Mouse (Mus musculus): ENCODE data around the gene Timeless. TPM values are rescaled to one million over a fixed set of nuclear protein-coding genes. Genes with fewer than 3 reads are reported as not detected.

Timeless gene
- polyA plus RNA-seq, 1 experiment from 2014 or later = 9.6 TPM

DNA sequence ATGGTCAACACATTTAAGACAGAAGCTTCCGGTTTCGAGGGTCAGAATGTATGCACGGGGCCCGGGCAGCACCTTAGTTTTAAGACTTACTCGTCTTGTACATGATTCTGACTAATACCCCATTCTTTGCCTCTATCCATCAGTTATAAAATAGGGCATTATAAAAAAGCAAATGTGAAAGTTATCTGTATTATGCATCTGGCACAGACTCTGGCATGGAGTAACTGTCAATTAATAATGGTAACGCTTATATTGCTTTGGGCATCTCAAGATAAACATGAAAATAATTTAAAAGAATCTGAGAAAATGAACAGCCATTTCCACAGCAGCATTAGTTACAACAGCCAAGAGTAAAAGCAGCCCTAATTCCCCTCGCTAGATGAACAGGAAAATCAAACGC, 3.9 kb upstream of the Timeless start:
- Histone ChIP-seq H3K36me3 (ENCODE audit: inconsistent target) (no peaks in the 10 kb centered on the region), H3K4me3 (ENCODE audit: inconsistent target) (no peak overlapping the region), H3K27ac (no peak overlapping the region), H3K79me2 (ENCODE audit: inconsistent target) (no peaks in the 10 kb centered on the region)
- WGBS (ENCODE audit: missing documents) = 92% methylated on average over 8 of the region's 8 CpGs

GRCm38 (mm10) chr10:128230582-128230981, 1.3 kb upstream of the Timeless start:
- 32% methylated on average over 12 of the region's 12 CpGs for WGBS (ENCODE audit: missing documents)
- H3K4me3 ChIP-seq (ENCODE audit: inconsistent target) = no peak overlapping the region
- H3K79me2 ChIP-seq (ENCODE audit: inconsistent target) = peaks cover 12% of the 10 kb centered on the region; the same call in 1 of the 2 replicates
- H3K36me3 ChIP-seq (ENCODE audit: inconsistent target) = no peaks in the 10 kb centered on the region
- H3K27ac ChIP-seq = peak overlapping the region; percentile 80; the same call in 1 of the 2 replicates

DNA sequence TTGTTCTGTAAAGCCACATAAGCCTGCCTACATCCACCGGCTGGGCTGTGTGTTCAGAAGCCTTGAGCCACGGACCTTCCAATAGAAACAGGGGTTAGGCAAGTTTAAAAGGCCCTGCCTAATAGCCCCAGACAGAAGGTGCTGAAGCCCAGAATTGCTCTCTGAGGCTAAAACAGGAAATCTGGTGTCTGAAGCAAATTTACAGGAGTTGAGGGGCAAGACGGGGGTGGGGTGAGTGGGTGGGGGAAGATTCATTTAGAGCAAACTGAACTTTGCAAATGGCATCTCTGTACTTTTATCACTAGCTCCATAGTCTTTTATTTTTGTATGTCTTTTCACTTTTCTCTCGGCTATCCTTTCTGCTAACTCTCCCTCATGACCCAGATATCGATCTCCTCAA, 719 bp upstream of the Timeless start:
- 5% methylated on average over 5 of the region's 5 CpGs for WGBS (ENCODE audit: missing documents)
- Histone ChIP-seq H3K36me3 (ENCODE audit: inconsistent target) (no peaks in the 10 kb centered on the region), H3K79me2 (ENCODE audit: inconsistent target) (peaks cover 18% of the 10 kb centered on the region; the same call in 1 of the 2 replicates), H3K4me3 (ENCODE audit: inconsistent target) (peak overlapping the region; percentile 81), H3K27ac (peak overlapping the region; percentile 80)

DNA sequence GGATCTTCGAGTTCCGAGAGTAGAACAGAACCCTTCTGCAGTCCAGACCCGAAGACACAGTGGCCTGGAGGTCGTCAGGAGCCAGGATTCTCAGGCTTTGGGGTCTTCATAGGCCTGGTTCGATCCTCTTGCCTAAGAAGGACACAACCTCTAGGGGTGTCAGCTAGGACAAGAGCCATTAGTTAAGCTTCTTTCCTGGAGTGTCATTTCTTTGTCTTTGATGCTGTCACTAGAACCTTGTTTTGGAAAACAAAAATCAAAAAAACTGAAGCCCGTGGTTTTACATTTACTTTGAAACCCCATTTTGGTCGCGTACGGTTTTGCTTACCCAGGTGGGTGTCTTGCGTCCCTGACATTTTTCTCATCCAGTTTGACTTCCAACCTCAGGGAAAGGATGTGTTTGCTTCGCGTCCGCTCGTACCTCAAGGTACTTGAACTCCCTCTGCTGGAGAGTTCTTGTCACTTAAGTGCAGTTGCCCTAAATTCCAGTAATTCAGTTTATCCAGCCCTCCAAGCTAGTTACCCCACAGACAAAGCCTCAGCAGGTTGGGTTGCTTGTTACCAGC, 638 bp downstream of the Timeless start:
- H3K4me3 ChIP-seq (ENCODE audit: inconsistent target) = peak overlapping the region; percentile 81
- WGBS (ENCODE audit: missing documents) = 3% methylated on average over 14 of the region's 14 CpGs
- peaks cover 18% of the 10 kb centered on the region; the same call in 1 of the 2 replicates for H3K79me2 ChIP-seq (ENCODE audit: inconsistent target)
- H3K36me3 ChIP-seq (ENCODE audit: inconsistent target) = no peaks in the 10 kb centered on the region
- H3K27ac ChIP-seq = peak overlapping the region; percentile 85

GRCm38 (mm10) chr10:128236321-128236720, 4.5 kb downstream of the Timeless start:
- Histone ChIP-seq H3K4me3 (ENCODE audit: inconsistent target) (no peak overlapping the region), H3K27ac (no peak overlapping the region), H3K79me2 (ENCODE audit: inconsistent target) (peaks cover 18% of the 10 kb centered on the region; the same call in 1 of the 2 replicates), H3K36me3 (ENCODE audit: inconsistent target) (peaks cover 7% of the 10 kb centered on the region; the same call in 1 of the 2 replicates)
- 83% methylated on average over 4 of the region's 4 CpGs for WGBS (ENCODE audit: missing documents)

DNA sequence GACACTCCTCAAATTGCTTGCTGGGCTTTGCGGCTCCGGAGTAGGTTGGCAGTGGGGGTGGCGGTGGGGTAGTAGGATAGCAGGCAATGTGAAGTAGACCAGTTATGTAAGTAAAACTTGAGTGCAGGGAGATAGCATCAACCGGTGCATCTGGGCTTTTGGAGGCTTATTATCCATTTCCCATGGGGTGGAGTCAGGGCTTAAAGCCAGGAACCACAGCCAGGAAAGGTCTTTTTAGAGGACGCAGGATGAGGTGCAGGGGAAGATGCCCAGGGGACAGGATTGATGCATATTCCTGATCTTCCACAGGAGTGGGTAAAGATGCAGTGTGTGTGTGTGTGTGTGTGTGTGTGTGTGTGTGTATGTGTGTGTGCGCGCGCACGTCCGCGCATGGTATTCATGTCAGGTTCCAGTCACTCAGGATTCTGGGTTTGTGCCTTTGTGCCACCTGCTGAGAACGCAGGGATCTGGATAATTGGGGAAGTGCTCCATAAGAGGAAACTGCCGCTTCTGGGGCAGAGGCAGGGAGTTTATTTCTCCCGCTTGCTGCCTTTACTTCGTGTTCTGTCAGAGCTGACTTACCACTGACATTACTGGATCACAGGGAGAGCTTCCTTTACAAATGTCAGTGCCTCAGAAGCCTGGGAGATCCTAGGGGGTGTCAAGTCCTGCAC, 6.1 kb downstream of the Timeless start:
- no peak overlapping the region for H3K4me3 ChIP-seq (ENCODE audit: inconsistent target)
- WGBS (ENCODE audit: missing documents) = 67% methylated on average over 15 of the region's 15 CpGs
- H3K36me3 ChIP-seq (ENCODE audit: inconsistent target) = peaks cover 8% of the 10 kb centered on the region; the same call in 1 of the 2 replicates
- H3K79me2 ChIP-seq (ENCODE audit: inconsistent target) = peaks cover 18% of the 10 kb centered on the region; the same call in 1 of the 2 replicates
- H3K27ac ChIP-seq = peak overlapping the region; percentile 41

DNA sequence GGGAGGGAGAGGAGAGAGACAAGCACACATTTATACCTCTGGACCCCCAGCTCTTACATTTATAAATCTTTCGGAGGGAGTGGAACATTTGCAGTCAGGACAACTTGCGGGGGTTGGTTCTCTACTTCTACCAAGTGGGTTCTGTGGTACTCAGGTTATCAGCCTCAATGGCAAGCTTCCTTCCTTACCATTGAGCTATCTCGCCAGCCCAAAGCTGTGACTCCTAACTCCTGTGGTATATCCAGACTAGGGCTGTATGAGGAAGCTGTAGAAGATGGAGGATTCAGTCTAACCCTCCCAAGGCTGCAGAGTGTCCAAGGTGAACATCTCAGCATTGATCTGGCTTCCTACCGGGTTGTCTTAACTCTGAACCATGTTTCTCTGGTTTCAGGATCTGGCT, 7.3 kb downstream of the Timeless start:
- peaks cover 13% of the 10 kb centered on the region; the same call in 1 of the 2 replicates for H3K36me3 ChIP-seq (ENCODE audit: inconsistent target)
- WGBS (ENCODE audit: missing documents) = 98% methylated on average over 4 of the region's 4 CpGs
- no peak overlapping the region for H3K27ac ChIP-seq
- peaks cover 17% of the 10 kb centered on the region; the same call in 1 of the 2 replicates for H3K79me2 ChIP-seq (ENCODE audit: inconsistent target)
- H3K4me3 ChIP-seq (ENCODE audit: inconsistent target) = no peak overlapping the region

- Histone ChIP-seq H3K4me3 (ENCODE audit: inconsistent target) (no peak overlapping the region), H3K79me2 (ENCODE audit: inconsistent target) (peaks cover 8% of the 10 kb centered on the region; the same call in 1 of the 2 replicates), H3K36me3 (ENCODE audit: inconsistent target) (peaks cover 13% of the 10 kb centered on the region; the same call in 1 of the 2 replicates), H3K27ac (no peak overlapping the region)
- WGBS (ENCODE audit: missing documents) = 97% methylated on average over 18 of the region's 18 CpGs
Observed at GRCm38 (mm10) chr10:128240131-128240530, 8.3 kb downstream of the Timeless start.

- no peak overlapping the region for H3K27ac ChIP-seq
- H3K4me3 ChIP-seq (ENCODE audit: inconsistent target) = no peak overlapping the region
- WGBS (ENCODE audit: missing documents) = 99% methylated on average over 8 of the region's 8 CpGs
- H3K79me2 ChIP-seq (ENCODE audit: inconsistent target) = no peaks in the 10 kb centered on the region
- H3K36me3 ChIP-seq (ENCODE audit: inconsistent target) = peaks cover 33% of the 10 kb centered on the region; the same call in 1 of the 2 replicates
Observed at GRCm38 (mm10) chr10:128243252-128243651, 11.4 kb downstream of the Timeless start.

DNA sequence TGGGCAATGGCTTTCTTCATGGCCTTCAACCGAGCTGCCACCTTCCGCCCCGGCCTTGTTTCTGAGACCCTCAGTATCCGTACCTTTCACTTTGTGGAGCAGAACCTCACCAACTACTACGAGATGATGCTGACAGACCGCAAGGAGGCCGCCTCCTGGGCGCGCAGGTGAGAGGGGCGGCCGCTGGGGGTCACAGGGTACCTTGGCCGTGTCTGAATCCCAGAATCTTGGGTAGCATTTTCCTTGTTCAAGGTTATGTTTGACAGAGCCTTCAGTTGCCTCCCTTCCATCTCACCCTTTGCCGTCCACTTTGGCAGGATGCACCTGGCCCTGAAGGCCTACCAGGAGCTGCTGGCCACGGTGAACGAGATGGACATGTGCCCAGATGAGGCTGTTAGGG, 12.3 kb downstream of the Timeless start:
- H3K27ac ChIP-seq = no peak overlapping the region
- WGBS (ENCODE audit: missing documents) = 94% methylated on average over 15 of the region's 15 CpGs
- no peaks in the 10 kb centered on the region for H3K79me2 ChIP-seq (ENCODE audit: inconsistent target)
- H3K36me3 ChIP-seq (ENCODE audit: inconsistent target) = peaks cover 34% of the 10 kb centered on the region; the same call in 1 of the 2 replicates
- no peak overlapping the region for H3K4me3 ChIP-seq (ENCODE audit: inconsistent target)

- Histone ChIP-seq H3K4me3 (ENCODE audit: inconsistent target) (no peak overlapping the region), H3K27ac (no peak overlapping the region), H3K79me2 (ENCODE audit: inconsistent target) (no peaks in the 10 kb centered on the region), H3K36me3 (ENCODE audit: inconsistent target) (peaks cover 46% of the 10 kb centered on the region; the same call in 1 of the 2 replicates)
- 96% methylated on average over 17 of the region's 17 CpGs for WGBS (ENCODE audit: missing documents)
Observed at GRCm38 (mm10) chr10:128247020-128247732, 15.3 kb downstream of the Timeless start.

GRCm38 (mm10) chr10:128250565-128250964, 18.7 kb downstream of the Timeless start:
- H3K79me2 ChIP-seq (ENCODE audit: inconsistent target) = no peaks in the 10 kb centered on the region
- 75% methylated on average over 13 of the region's 13 CpGs for WGBS (ENCODE audit: missing documents)
- peaks cover 42% of the 10 kb centered on the region; the same call in 1 of the 2 replicates for H3K36me3 ChIP-seq (ENCODE audit: inconsistent target)
- H3K27ac ChIP-seq = no peak overlapping the region
- H3K4me3 ChIP-seq (ENCODE audit: inconsistent target) = no peak overlapping the region

- 94% methylated on average over 4 of the region's 4 CpGs for WGBS (ENCODE audit: missing documents)
- Histone ChIP-seq H3K79me2 (ENCODE audit: inconsistent target) (no peaks in the 10 kb centered on the region), H3K27ac (no peak within 1 kb of the TSS), H3K36me3 (ENCODE audit: inconsistent target) (peaks cover 23% of the 10 kb centered on the region; the same call in 1 of the 2 replicates), H3K4me3 (ENCODE audit: inconsistent target) (no peak within 1 kb of the TSS)
Observed at GRCm38 (mm10) chr10:128253677-128254255, 21.9 kb downstream of the Timeless start, which contains the start of gene Apon. Gene Apon, plus strand, starts transcription at chr10:128254096.

- H3K36me3 ChIP-seq (ENCODE audit: inconsistent target) = peaks cover 9% of the 10 kb centered on the region; the same call in 1 of the 2 replicates
- no peaks in the 10 kb centered on the region for H3K79me2 ChIP-seq (ENCODE audit: inconsistent target)
- 96% methylated on average over 8 of the region's 8 CpGs for WGBS (ENCODE audit: missing documents)
- H3K27ac ChIP-seq = no peak overlapping the region
- no peak overlapping the region for H3K4me3 ChIP-seq (ENCODE audit: inconsistent target)
Observed at GRCm38 (mm10) chr10:128255925-128256324, 24.1 kb downstream of the Timeless start.

All from macrophage (primary cell).